Mouse (Mus musculus): ENCODE data around the gene Rell1.
"Not testable (repeated sequence)": the region's sequence is repeated elsewhere in the genome, so short reads cannot be mapped to it uniquely, and the experiment has no call there.

The Rell1 gene

GRCm38 (mm10) chr5:63906149-63907093, 62.3 kb downstream of the Rell1 start:
- peak; percentile 83 to 95 for DNase-seq (ENCODE audit: inconsistent age in 2 of 2, low spot score in 1 of 2)

GRCm38 (mm10) chr5:63903329-63903728, 65.4 kb downstream of the Rell1 start:
- DNase-seq (ENCODE audit: inconsistent age in 2 of 2, low spot score in 1 of 2): no peak

GRCm38 (mm10) chr5:63897820-63898110, 70.9 kb downstream of the Rell1 start:
- no peak for DNase-seq (ENCODE audit: inconsistent age in 2 of 2, low spot score in 1 of 2)

DNA sequence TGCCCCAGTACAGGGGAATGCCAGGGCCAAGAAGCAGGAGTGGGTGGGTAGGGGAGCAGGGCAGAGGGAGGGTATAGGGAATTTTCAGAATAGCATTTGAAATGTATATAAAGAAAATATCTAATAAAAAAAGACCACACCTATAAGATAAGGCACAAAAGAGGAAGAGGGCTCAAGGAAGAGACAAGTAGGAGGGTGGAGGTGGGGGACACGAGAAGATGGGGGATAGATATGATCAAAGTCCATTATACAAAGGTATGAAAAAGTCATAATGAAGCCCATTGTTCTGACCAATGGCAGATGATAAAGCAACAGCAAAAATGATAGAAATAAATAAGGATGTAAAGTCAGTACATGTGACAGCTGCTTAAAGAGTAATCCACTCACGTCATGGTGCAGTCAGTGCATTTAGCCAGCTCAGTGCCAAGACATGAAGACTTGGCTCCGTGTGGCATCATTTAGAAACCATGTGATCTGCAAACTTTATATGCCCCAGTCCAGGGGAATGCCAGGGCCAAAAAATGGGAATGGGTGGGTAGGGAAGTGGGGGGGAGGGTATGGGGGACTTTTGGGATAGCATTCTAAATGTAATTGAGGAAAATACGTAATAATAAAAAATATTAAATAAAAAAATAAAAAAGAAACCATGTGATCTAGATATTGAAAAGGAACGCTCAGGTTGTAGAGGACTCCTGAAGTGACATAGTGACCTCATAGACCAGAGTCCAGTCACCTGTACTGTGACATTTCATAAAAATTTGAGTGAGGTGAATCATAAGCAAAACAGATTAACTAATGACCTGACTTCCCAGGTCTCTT, 71.5 kb downstream of the Rell1 start:
- not testable (repeated sequence) for DNase-seq (ENCODE audit: inconsistent age in 2 of 2, low spot score in 1 of 2)

- DNase-seq (ENCODE audit: inconsistent age in 2 of 2, low spot score in 1 of 2): no peak
Observed at GRCm38 (mm10) chr5:63891912-63892311, 76.8 kb downstream of the Rell1 start.

- no peak for DNase-seq (ENCODE audit: inconsistent age in 2 of 2, low spot score in 1 of 2)
Observed at GRCm38 (mm10) chr5:63891241-63891640, 77.5 kb downstream of the Rell1 start.

- peak in 1 of 2 experiments; percentile 46 for DNase-seq (ENCODE audit: inconsistent age in 2 of 2, low spot score in 1 of 2)
Observed at GRCm38 (mm10) chr5:63887111-63887510, 81.6 kb downstream of the Rell1 start.

GRCm38 (mm10) chr5:63886709-63887108, 82.0 kb downstream of the Rell1 start:
- peak in 1 of 2 experiments; percentile 65 for DNase-seq (ENCODE audit: inconsistent age in 2 of 2, low spot score in 1 of 2)

- DNase-seq (ENCODE audit: inconsistent age in 2 of 2, low spot score in 1 of 2): no peak
Observed at GRCm38 (mm10) chr5:63886292-63886691, 82.4 kb downstream of the Rell1 start.

GRCm38 (mm10) chr5:63879026-63879425, 89.7 kb downstream of the Rell1 start:
- no peak for DNase-seq (ENCODE audit: inconsistent age in 2 of 2, low spot score in 1 of 2)

- DNase-seq (ENCODE audit: inconsistent age in 2 of 2, low spot score in 1 of 2): no peak
Observed at GRCm38 (mm10) chr5:63876081-63876480, 92.6 kb downstream of the Rell1 start.

DNA sequence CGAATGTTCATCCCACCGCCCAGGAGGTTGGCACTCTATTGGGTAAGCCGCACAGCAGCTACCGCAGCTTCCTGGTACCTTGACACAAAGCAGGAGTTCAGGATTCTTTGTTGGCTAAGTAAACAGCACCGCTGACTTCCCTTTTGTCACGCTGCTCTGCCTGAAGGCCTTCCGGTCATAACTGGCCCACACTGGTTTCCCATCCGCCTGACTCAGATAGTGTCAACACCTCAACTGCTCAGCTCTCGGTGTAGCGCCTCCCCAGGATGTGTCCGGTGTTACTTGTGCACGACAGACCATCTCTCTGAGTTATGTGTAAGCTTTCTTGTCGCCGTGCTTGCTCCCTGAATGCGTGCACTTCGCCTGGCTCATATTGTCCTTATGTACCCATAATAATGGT, 93.8 kb downstream of the Rell1 start:
- DNase-seq (ENCODE audit: inconsistent age in 2 of 2, low spot score in 1 of 2): no peak

DNA sequence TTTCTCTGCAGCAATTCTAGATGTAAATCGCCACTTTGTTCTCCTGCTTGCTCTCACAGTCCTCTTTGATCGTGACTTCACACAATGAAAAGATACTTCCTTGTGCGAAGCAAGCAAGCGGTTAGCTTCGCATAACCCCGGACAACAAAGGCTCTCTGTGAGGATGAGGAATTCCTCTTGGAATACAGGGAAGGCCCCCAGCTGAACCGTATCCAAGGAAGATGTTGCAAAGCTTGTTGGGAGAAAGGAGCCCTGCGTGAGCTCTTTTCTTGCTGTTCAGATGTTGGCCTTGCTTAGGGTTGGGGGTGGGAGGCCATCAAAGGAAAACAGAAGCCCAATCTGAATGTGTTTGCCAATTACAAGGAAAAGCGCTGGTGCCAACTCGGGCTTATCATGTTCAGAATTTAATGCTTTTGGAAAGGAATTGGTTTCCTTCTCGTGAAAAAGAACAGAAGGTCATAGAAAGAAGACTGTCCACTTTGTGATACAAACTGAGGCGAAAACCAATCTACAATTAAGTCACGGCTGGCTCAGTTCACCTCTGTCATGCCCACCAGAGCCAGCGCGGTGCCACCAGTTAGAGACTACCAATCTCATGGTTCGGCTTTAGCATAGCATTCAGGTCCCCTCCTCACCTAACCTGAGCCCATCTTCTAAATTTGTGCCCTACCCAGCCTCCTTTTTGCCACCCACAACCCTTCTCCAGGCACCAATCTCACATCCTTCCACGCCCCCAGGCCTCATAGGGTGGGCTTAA, 96.3 kb downstream of the Rell1 start:
- no peak for DNase-seq (ENCODE audit: inconsistent age in 2 of 2, low spot score in 1 of 2)

- no peak for DNase-seq (ENCODE audit: inconsistent age in 2 of 2, low spot score in 1 of 2)
Observed at GRCm38 (mm10) chr5:63867421-63867820, 101.3 kb downstream of the Rell1 start.

GRCm38 (mm10) chr5:63858901-63859300, 109.8 kb downstream of the Rell1 start:
- DNase-seq (ENCODE audit: inconsistent age in 2 of 2, low spot score in 1 of 2): no peak
